Mouse (Mus musculus) stomach, embryonic 14.5 days (tissue): Measurements from ENCODE around the gene Cdk14. TPM values are rescaled to one million over a fixed set of nuclear protein-coding genes. Genes with fewer than 3 reads are reported as not detected.

Experiments
- ATAC-seq: fragments of 200-750 bp; cut with Nextera tagmentation; 2 replicates; pipeline ENCODE4 v1.8.0; 2017; ENCODE audit warnings: low read depth, moderate TSS enrichment; ENCODE audit not compliant: insufficient number of reproducible peaks, insufficient read depth, low FRiP score
- H3K27ac ChIP-seq: fragments of 300-500 bp; sonication (generic); 2 replicates; pipeline ENCODE4 v1.5.1; 2014; ENCODE audit warnings: mild to moderate bottlenecking, low read length, moderate library complexity, mixed read lengths
- H3K27me3 ChIP-seq: fragments of 300-500 bp; sonication (generic); 2 replicates; pipeline ENCODE4 v1.6.1; 2014; ENCODE audit warnings: low read length, control low read depth, mixed read lengths; ENCODE audit not compliant: control insufficient read depth, insufficient read depth
- H3K36me3 ChIP-seq: fragments of 300-500 bp; sonication (generic); 2 replicates; pipeline ENCODE4 v1.6.1; 2014; ENCODE audit warnings: mild to moderate bottlenecking, control low read depth, low read length, moderate library complexity, mixed read lengths; ENCODE audit not compliant: control insufficient read depth, insufficient read depth
- H3K4me1 ChIP-seq: fragments of 300-500 bp; sonication (generic); 2 replicates; pipeline ENCODE4 v1.6.1; 2014; ENCODE audit warnings: low read length, control low read depth, mixed read lengths; ENCODE audit not compliant: control insufficient read depth, insufficient read depth
- H3K4me2 ChIP-seq: fragments of 300-500 bp; sonication (generic); replicated peaks from 2 replicates; pipeline ENCODE4 v1.6.1; 2014; ENCODE audit warnings: low read depth, low read length, control low read depth
- H3K4me3 ChIP-seq: fragments of 300-500 bp; sonication (generic); 2 replicates; pipeline ENCODE4 v1.5.1; 2014; ENCODE audit warnings: low read depth, low read length, control low read depth
- H3K9ac ChIP-seq: fragments of 300-500 bp; sonication (generic); replicated peaks from 2 replicates; pipeline ENCODE4 v1.6.1; 2014; ENCODE audit warnings: low read depth, mild to moderate bottlenecking, control low read depth, low read length, moderate library complexity, mixed read lengths
- H3K9me3 ChIP-seq: fragments of 300-500 bp; sonication (generic); 2 replicates; pipeline ENCODE4 v1.6.1; 2016; ENCODE audit warnings: low read depth, low read length, control low read depth; ENCODE audit not compliant: control insufficient read depth
- WGBS: fragments of 180-500 bp; shearing (Covaris S2); extraction: QIAGEN DNeasy Blood & Tissue Kit; methylation state at CpG from one replicate; pipeline ENCODE4 v1.1.7; 2014; 5-methylcytosine and 5-hydroxymethylcytosine counted together
- polyA plus RNA-seq: library from polyadenylated mRNA; unstranded; fragments of >200 nt; fragmentation: Nextera tagmentation; extraction: Ambion mirVana; gene quantifications from 2 replicates; pipeline ENCODE4 v1.2.1, GENCODE M21; 2014

Cdk14 gene
- polyA plus RNA-seq, 1 experiment from 2014 or later, result 28.3 TPM

- ATAC-seq, result no peak
- Histone ChIP-seq H3K4me2 (no peak overlapping the region), H3K4me3 (no peak overlapping the region), H3K27ac (no peak overlapping the region), H3K27me3 (no peaks in the 10 kb centered on the region), H3K9ac (no peak overlapping the region), H3K9me3 (no peaks in the 10 kb centered on the region), H3K36me3 (no peaks in the 10 kb centered on the region), H3K4me1 (no peaks in the 10 kb centered on the region)
- 88% methylated on average over 2 of the region's 2 CpGs for WGBS
These were observed 256.3 kb downstream of the Cdk14 start for GRCm38 (mm10) chr5:5163823-5164222.

GRCm38 (mm10) chr5:5159521-5159920, 260.6 kb downstream of the Cdk14 start:
- H3K9ac ChIP-seq, result no peak overlapping the region
- H3K27ac ChIP-seq, result no peak overlapping the region
- H3K9me3 ChIP-seq, result no peaks in the 10 kb centered on the region
- 53% methylated on average over 1 of the region's 1 CpGs for WGBS
- no peak overlapping the region for H3K4me2 ChIP-seq
- no peak for ATAC-seq
- no peaks in the 10 kb centered on the region for H3K4me1 ChIP-seq
- no peaks in the 10 kb centered on the region for H3K36me3 ChIP-seq
- H3K4me3 ChIP-seq, result no peak overlapping the region
- no peaks in the 10 kb centered on the region for H3K27me3 ChIP-seq

- WGBS, result 87% methylated on average over 5 of the region's 5 CpGs
- H3K4me2 ChIP-seq, result no peak overlapping the region
These were observed 280.3 kb downstream of the Cdk14 start for GRCm38 (mm10) chr5:5139855-5140254.

DNA sequence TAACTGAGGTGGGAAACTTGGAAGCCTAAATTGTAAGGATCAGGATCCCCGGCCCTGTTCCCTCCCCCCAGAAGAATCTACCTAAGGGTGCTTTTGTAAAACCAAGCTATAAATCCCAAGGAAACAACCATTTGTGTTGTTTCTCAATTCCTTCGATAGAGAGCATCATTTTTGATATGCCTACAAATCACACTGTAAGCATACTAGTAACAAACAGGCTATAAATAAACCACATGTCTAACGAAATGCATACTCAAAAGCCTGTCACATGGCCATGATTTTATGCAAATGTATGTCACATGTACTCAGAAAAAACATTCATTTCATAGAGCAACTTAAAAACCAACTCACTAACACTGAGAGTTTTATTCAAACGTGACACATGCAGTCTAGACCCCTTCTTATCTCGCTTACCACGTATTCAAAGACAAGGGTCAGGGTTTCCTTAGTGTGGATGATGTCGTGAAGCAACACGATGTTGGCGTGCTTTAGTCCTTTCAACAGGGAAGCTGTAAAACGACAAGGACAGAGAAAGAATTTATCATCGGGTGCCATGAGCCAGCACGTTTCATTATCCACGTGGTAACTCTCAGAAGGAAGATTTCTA, 285.1 kb downstream of the Cdk14 start:
- Histone ChIP-seq H3K4me1 (no peaks in the 10 kb centered on the region), H3K9me3 (no peaks in the 10 kb centered on the region), H3K27ac (no peak overlapping the region), H3K27me3 (no peaks in the 10 kb centered on the region), H3K9ac (no peak overlapping the region), H3K36me3 (no peaks in the 10 kb centered on the region), H3K4me3 (no peak overlapping the region), H3K4me2 (no peak overlapping the region)
- whole genome bisulfite sequencing, result 81% methylated on average over 13 of the region's 13 CpGs
- no peak for ATAC-seq

More at GRCm38 (mm10) chr5:5139855-5140254, 280.3 kb downstream of the Cdk14 start:
- Histone ChIP-seq H3K9ac (no peak overlapping the region), H3K9me3 (no peaks in the 10 kb centered on the region), H3K4me1 (no peaks in the 10 kb centered on the region), H3K4me3 (no peak overlapping the region), H3K27ac (no peak overlapping the region), H3K36me3 (no peaks in the 10 kb centered on the region), H3K27me3 (no peaks in the 10 kb centered on the region)
- ATAC-seq, result no peak

GRCm38 (mm10) chr5:5134143-5134904, 285.8 kb downstream of the Cdk14 start:
- no peaks in the 10 kb centered on the region for H3K36me3 ChIP-seq
- 81% methylated on average over 6 of the region's 6 CpGs for WGBS
- H3K9ac ChIP-seq, result no peak overlapping the region
- H3K4me2 ChIP-seq, result no peak overlapping the region
- no peak overlapping the region for H3K4me3 ChIP-seq
- no peaks in the 10 kb centered on the region for H3K27me3 ChIP-seq
- no peak overlapping the region for H3K27ac ChIP-seq
- no peaks in the 10 kb centered on the region for H3K4me1 ChIP-seq
- no peaks in the 10 kb centered on the region for H3K9me3 ChIP-seq
- no peak for ATAC-seq

DNA sequence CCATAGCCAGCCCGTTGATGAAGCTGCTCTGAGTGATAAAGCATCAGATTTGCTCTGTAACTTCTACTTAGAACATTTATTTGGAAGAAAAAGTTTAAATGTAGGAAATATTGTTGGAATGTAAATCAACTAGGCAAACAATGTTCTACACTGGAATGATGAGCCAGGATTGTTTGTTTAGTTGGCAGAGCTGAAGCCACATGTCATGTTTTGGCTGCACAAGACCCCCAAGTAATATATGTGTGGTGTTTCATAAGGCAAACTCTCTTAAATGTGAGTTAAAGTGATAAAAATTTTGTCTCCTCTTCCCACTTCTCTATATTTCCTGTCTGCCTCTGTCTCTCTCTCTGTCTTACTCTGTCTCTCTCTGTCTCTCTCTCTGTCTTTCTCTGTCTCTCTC, 291.3 kb downstream of the Cdk14 start:
- ATAC-seq, result no peak
- Histone ChIP-seq H3K4me1 (peaks cover 6% of the 10 kb centered on the region; the same call in 1 of the 2 replicates), H3K9ac (no peak overlapping the region), H3K4me3 (no peak overlapping the region), H3K27ac (no peak overlapping the region), H3K27me3 (no peaks in the 10 kb centered on the region), H3K9me3 (no peaks in the 10 kb centered on the region), H3K4me2 (no peak overlapping the region), H3K36me3 (no peaks in the 10 kb centered on the region)
- WGBS, result 48% methylated on average over 1 of the region's 1 CpGs

DNA sequence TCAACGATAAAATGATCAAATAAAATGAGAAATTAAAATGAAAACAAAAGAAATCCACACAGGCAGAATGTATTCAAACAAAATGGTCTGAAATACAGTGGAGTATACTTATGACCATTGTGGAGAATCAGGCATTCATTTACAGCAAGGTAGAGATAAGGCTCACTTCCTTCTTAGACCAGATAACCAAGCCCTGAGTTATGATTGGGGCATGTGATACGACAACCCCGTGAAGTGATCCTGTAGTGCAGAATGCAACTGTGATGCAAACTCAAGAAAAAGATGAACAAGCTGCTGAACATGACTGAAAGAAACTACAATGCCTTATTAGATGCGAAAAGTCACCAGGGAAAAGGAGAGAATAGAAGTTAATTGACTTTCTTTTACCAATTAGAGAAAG, 295.5 kb downstream of the Cdk14 start:
- H3K9me3 ChIP-seq, result no peaks in the 10 kb centered on the region
- peaks cover 6% of the 10 kb centered on the region; the same call in 1 of the 2 replicates for H3K4me1 ChIP-seq
- no peak overlapping the region for H3K4me3 ChIP-seq
- WGBS, result 89% methylated on average over 4 of the region's 4 CpGs
- H3K27ac ChIP-seq, result no peak overlapping the region
- H3K9ac ChIP-seq, result no peak overlapping the region
- no peaks in the 10 kb centered on the region for H3K36me3 ChIP-seq
- no peak overlapping the region for H3K4me2 ChIP-seq
- no peak for ATAC-seq
- H3K27me3 ChIP-seq, result no peaks in the 10 kb centered on the region

DNA sequence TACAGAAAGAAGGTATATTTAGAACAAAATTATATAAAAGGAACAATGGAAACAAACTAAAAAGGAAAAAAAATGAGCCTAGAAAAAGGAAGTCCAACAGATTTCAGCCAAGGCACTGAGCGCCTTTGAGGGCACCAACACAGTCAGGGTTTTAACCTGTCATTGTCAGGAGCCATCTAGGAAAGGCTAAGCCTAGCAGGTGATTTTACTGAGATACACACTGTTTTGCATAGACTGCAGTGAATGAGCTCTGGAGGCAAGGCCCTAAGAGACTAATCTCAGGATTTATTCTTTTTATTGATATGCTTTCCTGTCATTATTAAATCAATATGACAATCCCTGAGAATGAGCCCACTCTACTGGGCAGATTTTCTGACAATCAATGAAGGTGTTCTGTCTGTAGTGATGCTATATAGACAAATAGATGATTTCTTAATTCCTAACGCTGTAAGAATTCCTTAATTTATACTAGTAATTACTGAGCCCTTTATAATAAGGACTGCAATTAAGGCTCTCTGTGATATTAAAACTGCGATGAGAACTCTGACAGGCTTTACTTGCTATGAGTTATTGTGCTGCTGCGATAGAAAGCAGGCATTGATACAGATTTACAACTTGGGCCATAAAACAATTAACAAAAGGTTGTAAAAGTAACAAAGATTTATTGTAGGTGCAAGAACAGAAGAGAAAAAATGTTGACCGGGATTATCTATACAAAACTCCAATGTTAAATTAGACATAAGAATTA, 303.2 kb downstream of the Cdk14 start:
- no peak for ATAC-seq
- H3K4me3 ChIP-seq, result no peak overlapping the region
- H3K4me2 ChIP-seq, result no peak overlapping the region
- H3K27ac ChIP-seq, result no peak overlapping the region
- no peak overlapping the region for H3K9ac ChIP-seq
- 67% methylated on average over 5 of the region's 5 CpGs for WGBS
- H3K27me3 ChIP-seq, result no peaks in the 10 kb centered on the region
- no peaks in the 10 kb centered on the region for H3K36me3 ChIP-seq
- no peaks in the 10 kb centered on the region for H3K9me3 ChIP-seq
- no peaks in the 10 kb centered on the region; the same call in 1 of the 2 replicates for H3K4me1 ChIP-seq
